Mouse (Mus musculus) 3134 (cell line): Measurements from ENCODE around the gene Sinhcaf.
"Not testable (repeated sequence)": the region's sequence is repeated elsewhere in the genome, so short reads cannot be mapped to it uniquely, and the experiment has no call there.

ENCODE experiments used
- DNase-seq: peaks from one replicate; pipeline ENCODE4 v3.0.0-alpha.2; 2011; ENCODE audit warnings: low spot score; ENCODE audit not compliant: insufficient read length; ENCODE audit errors: extremely low read depth

The Sinhcaf gene

GRCm38 (mm10) chr6:148946881-148947405 is 676 bp upstream of the Sinhcaf start:
- DNase-seq = no peak

GRCm38 (mm10) chr6:148945509-148946408 is 508 bp downstream of the Sinhcaf start:
- peak; percentile 89 for DNase-seq

GRCm38 (mm10) chr6:148944767-148945508 is 1.3 kb downstream of the Sinhcaf start:
- DNase-seq = peak; percentile 90

- DNase-seq = no peak
Measured at GRCm38 (mm10) chr6:148944344-148944766, 1.9 kb downstream of the Sinhcaf start.

- DNase-seq = no peak
Measured at GRCm38 (mm10) chr6:148943695-148944094, 2.6 kb downstream of the Sinhcaf start.

- DNase-seq = no peak
Measured at GRCm38 (mm10) chr6:148942406-148942805, 3.9 kb downstream of the Sinhcaf start.

GRCm38 (mm10) chr6:148941880-148942279 is 4.4 kb downstream of the Sinhcaf start:
- DNase-seq = no peak

GRCm38 (mm10) chr6:148940383-148940782 is 5.9 kb downstream of the Sinhcaf start:
- not testable (repeated sequence) for DNase-seq

- DNase-seq = no peak
Measured at GRCm38 (mm10) chr6:148937693-148938092, 8.6 kb downstream of the Sinhcaf start.

- no peak for DNase-seq
Measured at GRCm38 (mm10) chr6:148934961-148935590, 11.2 kb downstream of the Sinhcaf start.

GRCm38 (mm10) chr6:148931281-148931680 is 15.0 kb downstream of the Sinhcaf start:
- DNase-seq = peak; percentile 39

- no peak for DNase-seq
Measured at GRCm38 (mm10) chr6:148918841-148919398, 27.3 kb downstream of the Sinhcaf start.

GRCm38 (mm10) chr6:148917672-148918071 is 28.6 kb downstream of the Sinhcaf start:
- no peak for DNase-seq

- peak; percentile 15 for DNase-seq
Measured at GRCm38 (mm10) chr6:148916817-148917216, 29.4 kb downstream of the Sinhcaf start.

- DNase-seq = peak; percentile 44
Measured at GRCm38 (mm10) chr6:148913938-148914337, 32.3 kb downstream of the Sinhcaf start.

- not testable (repeated sequence) for DNase-seq
Measured at GRCm38 (mm10) chr6:148911906-148912305, 34.4 kb downstream of the Sinhcaf start.

- no peak for DNase-seq
Measured at GRCm38 (mm10) chr6:148906958-148907357, 39.3 kb downstream of the Sinhcaf start.

- no peak for DNase-seq
Measured at GRCm38 (mm10) chr6:148902728-148903127, 43.5 kb downstream of the Sinhcaf start.

- DNase-seq = no peak
Measured at GRCm38 (mm10) chr6:148896507-148896851, 49.8 kb downstream of the Sinhcaf start.

- peak; percentile 99 for DNase-seq
Measured at GRCm38 (mm10) chr6:148895773-148896506, 50.3 kb downstream of the Sinhcaf start, which contains the start of gene Caprin2. Gene Caprin2, minus strand, starts transcription at chr6:148896237.
